Mouse (Mus musculus) telencephalon, adult 2 months (tissue): ENCODE measurements at regions not wholly inside any gene's neighbourhood (a gene's known extent, or its start where the extent isn't known, plus 50 kb on each side); places are given as distances from the start of the nearest gene placed in this dataset.

Source experiments
- DNase-seq: peaks from one replicate; pipeline ENCODE4 v3.0.0-alpha.2; 2011; ENCODE audit warnings: low read depth, low spot score

DNA sequence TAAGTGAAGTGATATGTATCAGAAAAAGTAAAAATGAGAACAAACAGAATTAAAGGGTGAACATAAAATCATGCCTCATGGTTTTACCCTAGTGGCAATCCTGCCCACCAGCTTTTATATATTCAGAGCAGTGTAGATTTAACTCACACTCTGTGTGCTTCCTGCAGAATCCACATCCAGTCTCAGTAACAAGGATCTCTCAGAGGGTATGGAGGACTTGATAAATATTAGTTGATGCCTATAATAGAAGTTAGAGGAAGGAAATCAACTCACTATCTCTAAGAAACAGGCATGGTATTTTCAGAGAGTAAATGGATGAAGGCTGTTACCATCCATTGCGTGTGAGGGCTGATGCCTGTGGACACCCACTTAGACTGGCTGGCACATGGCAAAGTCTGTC, 492.5 kb upstream of the Nr5a2 start:
- no peak for DNase-seq

DNA sequence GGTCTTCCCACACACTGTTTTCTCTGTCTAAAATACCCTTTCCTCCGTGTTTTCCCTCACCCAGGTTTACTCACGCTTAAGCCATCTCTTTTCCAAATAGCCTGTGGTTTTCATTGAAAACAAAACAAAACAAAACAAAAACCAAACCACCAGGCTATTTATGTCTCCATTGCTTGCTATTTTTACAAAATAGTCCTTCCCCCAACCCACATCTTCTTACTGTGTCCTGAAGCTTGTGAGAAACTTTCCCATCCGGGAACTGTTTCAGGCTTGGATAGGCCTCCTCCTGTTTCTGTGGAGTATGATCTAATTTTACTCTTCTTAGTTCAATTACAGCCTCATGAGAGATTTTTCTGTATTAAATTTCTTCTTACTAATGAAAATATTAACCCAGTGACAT, 486.2 kb upstream of the Nr5a2 start:
- DNase-seq, result no peak

DNA sequence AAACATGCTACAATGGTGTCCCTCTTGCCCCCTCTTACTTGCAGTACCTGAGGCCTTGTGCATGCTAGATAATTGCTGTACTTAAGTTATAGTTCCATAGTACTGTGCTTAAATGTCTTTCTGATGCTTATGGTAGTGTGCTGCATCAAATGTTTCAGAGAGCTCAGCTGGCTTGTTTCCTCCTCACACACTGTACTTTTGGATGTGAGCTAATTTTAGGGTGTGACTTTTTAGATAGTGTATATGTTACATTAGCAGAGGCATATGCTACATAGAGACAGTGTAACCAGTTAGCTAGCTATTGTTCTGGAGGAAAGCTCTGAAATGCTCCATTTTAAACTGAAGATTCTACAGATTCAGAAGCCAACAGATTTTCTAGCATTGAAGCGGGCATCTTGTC, 467.9 kb upstream of the Nr5a2 start:
- DNase-seq, result peak; percentile 70

DNA sequence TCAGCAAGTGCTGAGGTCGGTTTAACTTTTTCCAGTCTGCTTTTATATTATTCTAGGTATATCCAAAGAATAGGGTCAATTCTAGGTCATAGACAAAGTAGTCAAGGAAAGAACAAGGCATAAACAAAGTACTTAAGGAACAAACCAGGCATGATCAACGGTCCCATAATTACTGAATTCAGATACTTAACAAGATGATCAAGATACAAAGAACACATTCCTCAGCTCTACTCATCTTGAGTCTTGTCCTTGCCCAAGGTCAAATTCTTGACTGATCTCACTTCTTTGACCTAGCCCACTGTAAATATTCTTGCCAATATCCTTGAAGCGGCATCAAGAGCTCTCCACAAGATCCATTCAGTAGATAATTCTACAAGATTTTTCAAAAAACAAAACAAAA, 458.1 kb upstream of the Nr5a2 start:
- no peak for DNase-seq

DNA sequence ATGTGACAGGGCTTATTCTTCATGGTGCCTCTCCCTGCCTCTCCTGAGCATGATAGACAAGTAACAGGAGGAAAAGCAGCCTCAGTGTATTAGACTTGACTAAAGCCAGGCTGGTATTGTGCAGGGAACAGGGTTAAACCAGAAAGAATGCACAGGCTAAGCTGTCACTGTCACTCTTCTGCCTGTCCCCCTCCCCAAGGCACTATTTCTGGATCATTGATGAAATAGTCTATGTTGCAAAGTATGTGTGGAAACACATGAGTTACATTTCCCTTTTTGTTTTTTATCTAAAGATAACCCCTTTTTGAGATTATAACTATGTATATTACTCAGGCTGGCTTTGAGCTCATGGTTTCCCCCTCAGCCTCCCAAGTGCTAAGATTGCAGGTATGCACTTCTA, 436.5 kb upstream of the Nr5a2 start:
- DNase-seq, result no peak

DNA sequence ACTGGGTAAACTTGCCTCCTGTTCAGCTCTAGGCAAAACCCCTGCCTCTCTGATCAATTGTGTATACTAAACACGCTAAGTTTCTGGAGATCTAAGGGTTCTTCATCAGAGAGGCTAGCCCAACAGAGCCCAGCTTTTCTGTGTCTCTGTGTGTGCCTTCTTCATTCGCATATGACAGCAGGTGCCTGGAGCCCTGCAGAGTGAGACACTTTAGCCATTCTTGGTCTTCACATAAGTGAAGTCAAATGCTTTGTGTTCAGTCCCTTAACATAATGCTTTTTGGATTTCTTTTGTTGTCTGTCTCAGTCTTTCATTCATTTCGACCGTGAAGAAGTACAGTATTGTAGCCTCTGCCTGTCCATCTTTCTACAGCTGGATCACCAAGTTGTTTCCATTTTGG, 427.3 kb upstream of the Nr5a2 start:
- no peak for DNase-seq

DNA sequence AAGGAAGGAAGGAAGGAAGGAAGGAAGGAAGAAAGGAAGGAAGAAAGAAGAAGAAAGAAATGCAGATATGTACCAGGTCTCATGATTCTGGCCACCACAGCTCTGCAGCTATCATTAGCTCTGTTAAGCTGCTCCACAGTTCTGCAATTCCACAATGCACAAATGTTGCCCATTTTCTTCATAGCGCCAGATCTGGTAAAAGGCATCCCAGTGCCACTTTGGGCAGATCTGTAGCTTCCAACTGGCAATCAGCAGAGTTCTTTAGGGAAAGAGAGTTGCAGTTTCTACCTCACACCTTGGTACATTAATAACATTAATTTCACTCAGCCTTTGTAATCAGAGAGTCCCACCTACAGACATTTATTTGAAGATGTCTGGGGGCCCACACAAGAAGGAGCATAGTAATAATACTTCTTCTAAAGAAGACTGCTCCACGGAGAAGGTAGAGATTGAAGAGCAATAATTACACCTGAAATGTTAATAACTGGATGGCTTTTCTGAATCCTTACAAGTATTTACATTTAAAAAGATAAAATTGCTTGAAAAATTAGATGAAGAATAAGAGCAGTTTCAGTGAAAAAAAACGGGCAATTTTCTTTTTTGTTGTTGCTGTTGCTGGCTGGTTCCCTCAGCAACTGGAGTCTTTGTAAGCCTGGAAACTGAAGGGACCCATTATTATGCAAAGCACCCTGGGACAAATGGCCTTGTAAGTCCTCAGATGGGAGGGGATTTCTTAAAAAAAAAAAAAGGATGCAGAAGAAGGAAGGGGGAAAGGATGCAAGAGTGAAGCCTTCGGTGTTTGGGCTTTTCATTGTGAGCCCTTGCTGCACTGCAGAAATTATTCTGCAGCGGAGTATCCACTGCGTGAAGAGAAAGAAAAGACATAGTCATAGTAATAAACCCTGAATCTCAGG, 418.1 kb upstream of the Nr5a2 start:
- DNase-seq, result peak; percentile 32

DNA sequence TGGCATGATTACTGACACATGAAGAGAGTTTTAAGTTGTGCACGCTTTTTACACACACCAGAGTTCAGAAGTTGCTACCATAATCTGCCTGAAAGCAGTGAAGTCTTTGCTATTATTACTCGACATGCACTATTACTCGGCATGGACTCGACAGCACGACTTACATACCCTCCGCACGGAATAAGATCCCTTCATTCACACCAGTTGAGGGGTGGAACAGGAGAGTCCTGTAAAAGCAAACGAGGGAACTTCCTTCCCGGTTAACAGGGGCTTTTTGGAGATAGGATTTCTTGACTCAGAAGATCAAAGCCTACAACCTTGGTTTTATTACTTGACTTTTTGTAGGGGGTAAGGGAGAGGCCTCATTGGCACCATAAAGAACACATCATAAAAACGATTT, 416.4 kb upstream of the Nr5a2 start:
- DNase-seq, result no peak

DNA sequence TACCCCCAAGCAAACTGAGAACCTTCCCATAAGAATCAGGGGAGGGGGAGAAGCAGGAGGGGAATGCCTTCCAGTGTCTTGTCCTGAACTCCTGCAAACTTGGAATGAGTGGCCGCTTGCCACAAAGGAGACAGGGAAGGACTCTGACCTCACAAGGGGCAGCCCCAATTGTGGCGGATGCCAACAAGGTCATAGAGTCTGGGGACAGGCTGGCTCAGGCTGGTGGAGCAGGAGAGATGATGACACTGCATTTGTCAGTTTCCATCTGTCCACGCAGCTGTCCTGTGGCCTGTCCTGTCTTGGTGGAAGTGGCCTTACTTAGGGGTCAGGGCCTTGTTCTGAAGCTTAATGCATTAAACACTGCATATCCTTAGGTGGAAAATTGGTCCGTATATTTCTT, 414.4 kb upstream of the Nr5a2 start:
- DNase-seq, result no peak

DNA sequence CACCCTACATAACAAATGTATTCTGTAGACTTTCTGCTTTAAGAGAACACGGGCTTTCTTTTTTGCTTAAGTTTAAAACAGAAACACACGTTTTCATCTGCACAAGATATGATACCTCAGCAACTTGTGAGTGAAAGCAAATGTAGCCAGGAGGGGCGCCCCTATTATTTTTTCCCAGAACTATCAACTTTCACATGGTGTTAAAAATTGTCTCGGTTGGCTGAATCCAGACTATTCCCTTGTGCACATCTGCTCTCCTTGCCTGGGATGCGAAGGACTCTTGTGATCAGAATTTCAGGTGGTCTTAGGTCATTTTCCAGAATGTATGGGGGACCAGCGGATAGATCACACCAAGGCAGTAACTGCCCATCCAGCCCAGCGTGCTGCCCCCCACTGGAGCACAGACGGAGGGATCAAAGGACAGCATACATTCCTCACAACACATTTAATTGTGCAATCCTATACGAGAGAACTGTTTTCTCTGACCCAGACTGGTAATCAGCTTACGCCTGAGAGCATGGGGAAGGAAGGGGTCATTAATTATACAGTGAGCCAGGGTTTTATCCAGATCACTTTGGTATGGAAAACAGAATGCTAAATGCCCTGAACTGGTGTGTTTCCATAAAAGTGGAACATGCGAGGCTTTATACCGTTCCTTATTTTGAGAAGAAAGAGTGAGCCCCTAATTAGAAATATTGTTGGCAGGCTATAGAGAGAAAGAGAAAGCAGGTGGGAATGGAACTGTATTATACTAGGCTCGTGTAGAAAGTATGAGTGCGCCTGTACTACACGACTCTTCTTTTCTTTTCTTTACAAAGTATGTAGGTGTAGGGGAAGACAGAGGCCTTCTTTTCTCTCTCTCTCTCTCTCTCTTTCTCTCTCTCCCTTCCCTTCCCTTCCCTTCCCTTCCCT, 413.5 kb upstream of the Nr5a2 start:
- no peak for DNase-seq

DNA sequence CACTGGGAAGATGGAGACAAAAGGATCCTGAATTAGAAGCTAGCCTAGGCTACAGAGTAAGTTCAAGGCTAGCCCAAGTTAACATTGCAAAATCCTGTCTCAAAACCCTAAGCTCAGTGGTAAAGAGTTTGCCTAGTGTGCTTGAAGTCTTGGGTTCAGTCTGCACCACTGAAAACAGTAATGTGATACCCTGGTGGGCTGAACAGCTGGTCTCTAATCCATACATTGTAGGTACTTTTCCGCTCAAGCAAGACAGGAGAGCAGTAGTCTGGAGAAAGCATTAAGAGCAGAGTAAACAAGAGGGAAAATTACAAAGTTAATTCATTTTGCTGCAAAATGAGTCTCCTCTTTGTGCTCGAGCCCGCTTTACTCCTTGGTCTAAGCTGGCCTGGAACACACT, 412.0 kb upstream of the Nr5a2 start:
- DNase-seq, result no peak

DNA sequence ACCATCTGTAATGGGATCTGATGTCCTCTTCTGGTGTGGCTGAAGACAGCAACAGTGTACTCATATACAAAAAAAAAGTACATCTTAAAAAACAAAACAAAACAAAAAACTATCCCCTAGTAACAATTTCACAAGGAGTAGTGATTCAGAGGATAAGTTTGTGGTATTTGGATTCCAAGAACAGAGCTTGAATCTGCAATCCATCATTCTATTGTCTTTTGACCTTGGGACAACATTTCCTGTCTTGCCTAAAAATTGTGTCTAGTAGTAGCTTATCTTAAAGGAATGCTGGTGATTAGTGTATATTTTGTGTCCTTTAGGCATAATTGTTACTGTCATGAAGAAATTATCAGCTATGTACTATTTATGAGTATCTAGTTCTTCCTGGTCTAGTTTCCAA, 404.1 kb upstream of the Nr5a2 start:
- DNase-seq, result no peak

DNA sequence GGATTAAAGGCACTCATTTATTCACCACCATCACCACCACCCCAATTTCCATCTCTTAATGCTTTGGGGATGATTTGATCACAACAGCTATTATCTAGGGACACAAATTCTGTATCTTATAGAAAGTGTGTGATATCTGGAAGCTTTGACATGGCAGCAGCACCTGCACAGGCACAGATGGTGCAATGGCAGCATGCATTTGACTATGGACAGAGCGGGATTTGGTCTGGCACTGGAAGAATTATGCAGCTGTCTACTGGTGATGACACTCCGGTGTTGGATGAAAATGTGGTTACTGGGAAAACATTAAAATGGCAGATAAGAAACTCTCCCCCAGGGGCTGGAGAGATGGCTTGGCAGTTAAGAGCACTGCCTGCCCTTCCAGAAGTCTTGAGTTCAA, 403.7 kb upstream of the Nr5a2 start:
- no peak for DNase-seq

DNA sequence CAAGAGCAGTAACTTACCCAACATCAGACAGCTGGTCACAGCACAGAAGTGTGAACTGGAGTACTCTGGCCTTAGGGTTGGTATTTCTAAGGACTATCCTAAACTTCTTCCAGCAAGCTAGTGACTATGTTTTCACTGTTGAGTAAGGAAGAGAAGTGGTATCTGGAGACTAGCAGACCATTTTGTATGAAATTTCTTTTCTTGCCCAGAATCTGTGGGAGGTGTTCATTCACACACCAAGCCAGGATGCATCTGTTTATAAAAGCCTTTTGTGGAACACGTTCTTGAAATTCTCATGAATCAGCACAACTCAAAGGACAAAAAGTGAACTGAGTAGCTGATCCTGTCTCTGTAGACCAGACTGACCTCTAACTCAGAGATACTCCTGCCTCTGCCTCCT, 403.3 kb upstream of the Nr5a2 start:
- DNase-seq, result peak; percentile 79

DNA sequence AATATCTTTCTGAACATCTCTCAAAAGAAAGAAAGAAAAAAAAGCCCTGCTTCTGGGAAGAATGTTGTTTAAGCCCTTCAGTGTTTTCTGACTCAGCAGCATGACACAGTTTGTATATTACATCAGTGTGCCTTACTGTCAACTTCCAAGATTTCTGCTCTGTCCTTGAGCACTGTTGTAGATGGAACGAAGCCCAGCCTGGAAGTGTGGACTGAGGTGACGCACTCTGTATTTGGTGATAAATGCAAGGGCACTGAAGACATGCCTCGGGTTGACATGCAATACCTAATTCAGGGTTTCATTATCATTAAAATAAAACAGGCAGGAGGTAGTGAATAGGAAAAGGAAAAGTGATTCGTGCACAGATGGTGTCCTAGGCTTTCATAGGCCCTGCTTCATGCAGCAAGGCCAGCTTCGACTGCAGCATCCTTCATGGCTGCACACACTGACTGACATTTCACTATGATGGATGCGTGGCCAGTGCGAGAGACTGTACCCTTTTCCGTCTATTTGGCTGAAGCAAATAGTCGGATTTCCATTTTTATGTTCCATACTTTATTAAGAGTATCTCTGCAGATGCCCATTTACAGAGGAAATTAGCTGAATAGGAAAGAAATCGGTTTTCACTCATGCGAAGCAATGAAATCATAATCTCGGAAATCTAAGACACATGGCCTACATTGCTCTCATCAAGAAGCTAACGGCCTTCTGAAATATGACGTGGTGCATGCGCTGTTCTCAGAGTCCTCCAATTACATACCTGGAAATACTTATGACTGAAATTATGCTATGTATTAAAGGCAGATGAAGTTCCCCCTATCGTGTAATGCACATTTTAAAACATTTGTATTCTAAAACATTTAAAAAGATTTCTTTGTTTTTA, 400.7 kb upstream of the Nr5a2 start:
- no peak for DNase-seq

DNA sequence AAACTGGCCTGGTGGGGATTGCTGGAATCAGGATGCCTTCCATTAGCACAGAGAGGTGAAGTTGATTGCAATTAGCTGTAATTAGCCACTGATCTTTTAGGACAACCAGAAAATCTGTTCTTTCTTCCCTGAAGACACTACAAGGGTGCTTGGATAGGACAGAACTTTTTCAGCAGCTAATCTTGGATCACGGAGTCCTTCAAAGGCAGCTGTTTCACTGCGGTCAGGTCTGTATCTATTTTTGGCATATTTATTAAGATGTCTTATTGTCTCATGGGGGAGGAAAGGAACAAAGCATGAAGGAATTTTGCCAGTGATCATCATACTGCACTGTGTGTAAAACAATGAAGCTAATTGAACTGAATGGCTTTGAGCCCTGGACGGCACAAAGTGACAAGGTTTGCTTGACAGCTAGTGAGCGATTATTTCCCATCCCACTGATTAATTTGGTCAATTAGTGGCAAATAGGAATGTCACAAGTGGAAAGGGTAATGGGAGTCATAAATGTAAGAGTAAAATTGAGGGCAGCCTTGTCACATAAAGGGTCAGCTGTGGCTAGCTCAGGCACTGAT, 395.8 kb upstream of the Nr5a2 start:
- no peak for DNase-seq

DNA sequence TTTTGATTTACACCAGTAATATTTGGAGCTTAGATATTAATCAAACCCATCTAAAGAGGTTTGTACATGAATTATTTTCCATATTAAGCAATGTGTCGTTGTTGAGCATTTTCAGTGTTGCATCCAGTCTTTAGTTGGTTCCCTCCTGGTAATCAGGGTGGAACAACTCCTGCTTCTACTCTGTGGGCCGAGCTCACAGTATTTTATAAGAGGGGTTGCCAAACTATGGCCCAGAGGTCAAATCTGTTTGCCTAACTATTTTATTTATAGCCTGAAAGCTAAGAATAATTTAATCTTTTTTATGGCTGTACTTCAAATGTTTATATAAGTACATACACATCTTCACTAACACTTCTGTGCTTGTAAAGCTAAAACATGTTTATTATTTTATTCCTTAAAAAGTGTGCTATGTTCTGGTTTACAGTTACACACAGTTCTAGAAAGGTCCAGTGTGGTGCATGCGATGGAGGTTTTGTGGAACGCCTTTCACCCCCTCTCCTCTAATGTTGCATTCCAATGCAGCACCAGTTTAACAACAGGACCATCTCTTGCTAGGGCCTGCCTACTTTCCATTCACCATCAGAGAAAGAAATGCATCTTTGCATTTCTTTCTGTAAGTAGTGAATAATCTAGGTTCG, 392.3 kb upstream of the Nr5a2 start:
- no peak for DNase-seq

DNA sequence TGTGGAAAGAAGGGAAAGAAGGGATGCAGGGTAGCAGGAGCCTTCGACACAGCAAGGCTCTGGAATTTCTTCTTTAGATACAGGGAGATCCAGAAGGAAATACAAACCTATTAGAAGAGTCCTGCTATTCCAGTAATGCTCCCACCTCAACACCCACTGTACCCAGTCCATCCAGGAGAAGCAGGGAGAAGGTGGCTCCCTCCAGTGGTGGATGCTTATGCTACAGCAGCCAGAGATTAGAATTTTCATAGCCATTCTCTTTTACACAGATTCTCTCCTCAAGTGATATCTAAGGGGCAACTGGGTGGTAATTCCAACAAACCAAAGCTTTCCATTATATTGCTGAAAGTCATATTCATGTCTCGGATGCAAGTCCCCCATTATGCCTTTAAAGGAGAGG, 373.9 kb upstream of the Nr5a2 start:
- DNase-seq, result no peak

DNA sequence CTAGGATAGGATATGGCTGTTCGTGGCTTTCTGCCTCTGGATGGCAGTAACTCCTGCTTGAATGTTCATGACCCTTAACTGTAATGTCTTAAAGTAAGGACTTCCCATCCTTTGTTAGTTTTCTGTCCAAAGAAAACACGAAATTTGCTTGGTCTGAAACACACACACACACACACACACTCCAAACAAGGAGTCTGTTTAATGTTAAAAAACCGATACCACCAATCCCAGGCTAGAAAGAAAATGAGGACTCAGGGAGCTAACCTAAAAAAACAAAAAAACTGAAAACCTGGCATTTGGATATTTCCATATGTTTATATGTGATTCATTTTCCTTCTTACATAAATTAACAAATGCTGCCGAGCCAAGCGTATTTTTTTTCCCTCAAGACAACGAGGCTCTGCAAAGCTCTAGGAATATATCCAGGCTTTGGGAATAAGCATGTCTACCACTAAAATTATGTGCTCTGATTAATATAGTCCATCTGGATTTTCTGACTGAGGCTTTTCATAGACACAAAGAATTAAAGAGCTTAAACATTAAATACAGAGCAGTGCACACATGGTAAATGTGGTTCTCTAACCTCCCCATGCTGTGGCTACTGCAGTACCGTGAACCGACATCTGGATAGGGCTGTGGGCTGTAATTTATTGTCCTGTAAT, 372.0 kb upstream of the Nr5a2 start:
- DNase-seq, result peak; percentile 81

DNA sequence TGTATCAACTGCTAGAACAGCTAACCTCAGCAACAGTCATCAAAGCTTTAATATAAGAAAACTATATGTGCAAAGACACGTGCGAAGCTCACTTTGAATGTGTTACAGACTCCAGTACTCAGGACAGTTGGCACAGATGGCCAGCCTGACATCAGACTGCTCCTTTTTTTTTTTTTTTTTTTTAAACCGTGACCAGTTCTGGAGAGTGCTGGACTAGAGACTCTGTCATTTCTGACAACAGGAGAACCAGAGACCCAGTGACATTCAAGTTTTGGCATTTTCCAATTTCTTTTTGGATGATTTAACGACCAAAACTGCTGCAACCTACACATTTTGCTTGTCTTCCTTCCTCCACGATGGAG, 371.5 kb upstream of the Nr5a2 start:
- no peak for DNase-seq
